Mouse (Mus musculus): ENCODE measurements around the gene Evi2b. TPM values are rescaled to one million over a fixed set of nuclear protein-coding genes. Genes with fewer than 3 reads are reported as not detected.

Evi2b gene
- total RNA-seq, 2 experiments from 2014 or later: 0.24 to 0.59 TPM

Other genes with a start within 250 kb of the Evi2b start
- gene Gm9964, start 226.9 kb downstream of the Evi2b start, total RNA-seq (2021): not detected
- gene Nf1, start 184.1 kb downstream of the Evi2b start, total RNA-seq (2021): 10 to 100 TPM; 21.4 to 22.4 TPM
- not detected for gene Omg, start 19.7 kb downstream of the Evi2b start, total RNA-seq (2021)
- under 1 TPM in 1 of 2 experiments, not detected in 1; 0.18 TPM for gene Evi2, start 6.8 kb upstream of the Evi2b start, total RNA-seq (2021)
- 1 to 10 TPM; 3.3 to 4.3 TPM for gene Evi2a, start 6.8 kb upstream of the Evi2b start, total RNA-seq (2021)
- gene Rab11fip4, start 67.5 kb upstream of the Evi2b start, total RNA-seq (2021): 1 to 10 TPM in 1 of 2 experiments, under 1 TPM in 1; 0.74 to 1.6 TPM